In genomic region chr2:63091775-63092174, GRCm38 (mm10) we compare ENCODE assay signal across 26 mouse cellular contexts.
DNase-seq lines count a peak whose midpoint lies in the region; ATAC-seq and TF ChIP-seq lines count a peak whose summit lies in the region.
"Had no signal": no experiment of that assay in that cellular context is flagged by ENCODE, and none has a peak within 500 bp of the region (broad histone marks: within the 10 kb centered on the region; RNA-seq: fewer than 3 reads in every experiment).

No protein-coding gene starts in this region.

- H3K27me3 ChIP-seq in forebrain, embryonic 14.5 days (replicated peaks; ENCODE audit: control insufficient read depth, insufficient read depth, low read length) = no peaks in the 10 kb centered on the region
- H3K27me3 ChIP-seq in forebrain, embryonic 11.5 days (ENCODE audit: control insufficient read depth, insufficient read depth, low read length) = no peaks in the 10 kb centered on the region
- H3K27me3 ChIP-seq in midbrain, embryonic 12.5 days = no peaks in the 10 kb centered on the region
- no peaks in the 10 kb centered on the region for H3K27me3 ChIP-seq in midbrain, postnatal 0 days (ENCODE audit: insufficient read depth, low read length)
- no peaks in the 10 kb centered on the region for H3K27me3 ChIP-seq in forebrain, postnatal 0 days (ENCODE audit: insufficient read depth, low read length)
- no peaks in the 10 kb centered on the region for H3K27me3 ChIP-seq in embryonic facial prominence, embryonic 10.5 days (replicated peaks; ENCODE audit: low read depth, poor library complexity, severe bottlenecking)
- H3K27me3 ChIP-seq: embryonic facial prominence, embryonic 12.5 days; embryonic facial prominence, embryonic 15.5 days; heart, embryonic 12.5 days; heart, embryonic 15.5 days had no signal

- no peak overlapping the region for H3K27ac ChIP-seq in forebrain, embryonic 14.5 days (ENCODE audit: low read depth, low read length)
- no peak overlapping the region for H3K27ac ChIP-seq in forebrain, embryonic 11.5 days (ENCODE audit: low read depth, low read length)
- no peak overlapping the region for H3K27ac ChIP-seq in midbrain, embryonic 12.5 days (replicated peaks)
- H3K27ac ChIP-seq in midbrain, postnatal 0 days (ENCODE audit: low read depth, low read length) = no peak overlapping the region
- H3K27ac ChIP-seq in forebrain, postnatal 0 days (ENCODE audit: low read depth, low read length) = no peak overlapping the region
- H3K27ac ChIP-seq in embryonic facial prominence, embryonic 10.5 days (replicated peaks) = no peak overlapping the region
- H3K27ac ChIP-seq: embryonic facial prominence, embryonic 12.5 days; embryonic facial prominence, embryonic 15.5 days; heart, embryonic 15.5 days; hindbrain, embryonic 14.5 days had no signal

- H3K4me2 ChIP-seq in forebrain, embryonic 14.5 days (ENCODE audit: low read length) = no peak overlapping the region
- no peak overlapping the region for H3K4me2 ChIP-seq in forebrain, embryonic 11.5 days (ENCODE audit: low read depth, low read length, severe bottlenecking)
- H3K4me2 ChIP-seq in midbrain, embryonic 12.5 days (replicated peaks) = no peak overlapping the region
- H3K4me2 ChIP-seq in midbrain, postnatal 0 days (ENCODE audit: low read depth, low read length, poor library complexity, severe bottlenecking) = no peak overlapping the region
- H3K4me2 ChIP-seq in forebrain, postnatal 0 days (ENCODE audit: low read depth) = no peak overlapping the region
- H3K4me2 ChIP-seq: embryonic facial prominence, embryonic 12.5 days; embryonic facial prominence, embryonic 15.5 days; heart, embryonic 12.5 days; heart, embryonic 15.5 days; hindbrain, embryonic 14.5 days had no signal

- H3K9me3 ChIP-seq in forebrain, embryonic 14.5 days (replicated peaks; ENCODE audit: control insufficient read depth, low read length) = no peaks in the 10 kb centered on the region
- H3K9me3 ChIP-seq in forebrain, embryonic 11.5 days (ENCODE audit: control insufficient read depth, low read length) = no peaks in the 10 kb centered on the region
- no peaks in the 10 kb centered on the region for H3K9me3 ChIP-seq in midbrain, embryonic 12.5 days
- H3K9me3 ChIP-seq in midbrain, postnatal 0 days (ENCODE audit: low read length) = no peaks in the 10 kb centered on the region
- no peaks in the 10 kb centered on the region for H3K9me3 ChIP-seq in forebrain, postnatal 0 days (ENCODE audit: low read length)
- no peaks in the 10 kb centered on the region for H3K9me3 ChIP-seq in embryonic facial prominence, embryonic 10.5 days
- H3K9me3 ChIP-seq: embryonic facial prominence, embryonic 12.5 days; embryonic facial prominence, embryonic 15.5 days; heart, embryonic 12.5 days; heart, embryonic 15.5 days had no signal

- 9% methylated on average over 4 of the region's 4 CpGs for WGBS in forebrain, embryonic 14.5 days
- 15% methylated on average over 4 of the region's 4 CpGs for WGBS in forebrain, embryonic 11.5 days
- WGBS in midbrain, embryonic 12.5 days = 34% methylated on average over 4 of the region's 4 CpGs
- 21% methylated on average over 4 of the region's 4 CpGs for WGBS in midbrain, postnatal 0 days
- WGBS in forebrain, postnatal 0 days = 13% methylated on average over 4 of the region's 4 CpGs
- WGBS in embryonic facial prominence, embryonic 10.5 days = 48% methylated on average over 4 of the region's 4 CpGs

- H3K4me1 ChIP-seq in forebrain, embryonic 14.5 days (ENCODE audit: control insufficient read depth, insufficient read depth, low read length) = no peaks in the 10 kb centered on the region
- no peaks in the 10 kb centered on the region for H3K4me1 ChIP-seq in forebrain, embryonic 11.5 days (replicated peaks; ENCODE audit: control insufficient read depth, insufficient read depth, low read length)
- no peaks in the 10 kb centered on the region for H3K4me1 ChIP-seq in midbrain, embryonic 12.5 days
- H3K4me1 ChIP-seq in midbrain, postnatal 0 days (ENCODE audit: insufficient read depth, low read length) = no peaks in the 10 kb centered on the region
- no peaks in the 10 kb centered on the region for H3K4me1 ChIP-seq in forebrain, postnatal 0 days (ENCODE audit: insufficient read depth)
- H3K4me1 ChIP-seq in embryonic facial prominence, embryonic 10.5 days = no peaks in the 10 kb centered on the region
- H3K4me1 ChIP-seq: embryonic facial prominence, embryonic 12.5 days; embryonic facial prominence, embryonic 15.5 days; heart, embryonic 12.5 days; heart, embryonic 15.5 days had no signal

- ATAC-seq in forebrain, embryonic 14.5 days = 0 out of 2 replicates have a peak, but pooled peaks have one; percentile 26
- no peak for ATAC-seq in forebrain, embryonic 11.5 days (replicated peaks; ENCODE audit: low FRiP score)
- ATAC-seq in midbrain, embryonic 12.5 days (ENCODE audit: low FRiP score, low read depth) = 0 out of 2 replicates have a peak, but pooled peaks have one; percentile 23
- no peak for ATAC-seq in midbrain, postnatal 0 days (ENCODE audit: low FRiP score)
- ATAC-seq in forebrain, postnatal 0 days = peak; percentile 20; the same call in 1 of the 2 replicates
- ATAC-seq: activated CD4-positive, CD25-positive, alpha-beta regulatory T cell, adult 4 months; intestine, postnatal 0 days had no signal

- no peaks in the 10 kb centered on the region for H3K36me3 ChIP-seq in forebrain, embryonic 14.5 days (ENCODE audit: control insufficient read depth, insufficient read depth, low read length)
- no peaks in the 10 kb centered on the region for H3K36me3 ChIP-seq in forebrain, embryonic 11.5 days (ENCODE audit: control insufficient read depth, insufficient read depth, low read length)
- no peaks in the 10 kb centered on the region for H3K36me3 ChIP-seq in midbrain, embryonic 12.5 days
- no peaks in the 10 kb centered on the region for H3K36me3 ChIP-seq in midbrain, postnatal 0 days (ENCODE audit: insufficient read depth, low read length)
- H3K36me3 ChIP-seq in forebrain, postnatal 0 days (ENCODE audit: insufficient read depth) = no peaks in the 10 kb centered on the region
- no peaks in the 10 kb centered on the region for H3K36me3 ChIP-seq in embryonic facial prominence, embryonic 10.5 days (replicated peaks)
- H3K36me3 ChIP-seq: embryonic facial prominence, embryonic 12.5 days; embryonic facial prominence, embryonic 15.5 days; heart, embryonic 12.5 days; heart, embryonic 15.5 days had no signal

- H3K4me3 ChIP-seq in forebrain, embryonic 14.5 days (ENCODE audit: low read depth, low read length) = no peak overlapping the region
- no peak overlapping the region for H3K4me3 ChIP-seq in forebrain, embryonic 11.5 days (ENCODE audit: low read depth, low read length)
- H3K4me3 ChIP-seq in midbrain, embryonic 12.5 days = no peak overlapping the region
- no peak overlapping the region for H3K4me3 ChIP-seq in midbrain, postnatal 0 days (ENCODE audit: low read depth, low read length)
- no peak overlapping the region for H3K4me3 ChIP-seq in forebrain, postnatal 0 days (ENCODE audit: low read depth, low read length)
- H3K4me3 ChIP-seq in embryonic facial prominence, embryonic 10.5 days = no peak overlapping the region
- H3K4me3 ChIP-seq: embryonic facial prominence, embryonic 12.5 days; embryonic facial prominence, embryonic 15.5 days; heart, embryonic 12.5 days; heart, embryonic 15.5 days had no signal

- no peak overlapping the region for H3K9ac ChIP-seq in forebrain, embryonic 14.5 days (ENCODE audit: low read length)
- no peak overlapping the region for H3K9ac ChIP-seq in forebrain, embryonic 11.5 days (ENCODE audit: low read length)
- H3K9ac ChIP-seq in midbrain, embryonic 12.5 days (replicated peaks) = no peak overlapping the region
- H3K9ac ChIP-seq in midbrain, postnatal 0 days (replicated peaks; ENCODE audit: low read length, poor library complexity, severe bottlenecking) = no peak overlapping the region
- H3K9ac ChIP-seq in forebrain, postnatal 0 days = no peak overlapping the region
- H3K9ac ChIP-seq: embryonic facial prominence, embryonic 12.5 days; embryonic facial prominence, embryonic 15.5 days; heart, embryonic 12.5 days; heart, embryonic 15.5 days; hindbrain, embryonic 14.5 days had no signal

- peak; percentile 3 for DNase-seq in embryo, embryonic 10 days (ENCODE audit: low spot score)
- DNase-seq in embryo, embryonic 11 days = no peak
- DNase-seq in forebrain, embryonic 14.5 days (ENCODE audit: low spot score) = peak; percentile 21
- no peak for DNase-seq in forebrain, embryonic 11.5 days (ENCODE audit: low spot score)
- no peak for DNase-seq in midbrain, postnatal 0 days (ENCODE audit: low spot score)
- DNase-seq in forebrain, postnatal 0 days = no peak
- DNase-seq in embryonic facial prominence, embryonic 10.5 days (ENCODE audit: low spot score) = no peak
- DNase-seq: adrenal gland, adult 8-10 months; adrenal gland, postnatal 25 days; cerebellum, adult 11 months; cerebellum, adult 2 months; cerebellum, adult 9-11 months; cerebellum, postnatal 25 days; gastrocnemius, postnatal 25 days; heart, adult 18-20 months; heart, postnatal 10 days; heart, postnatal 36 days; kidney, adult 2 months had no signal

- no peak for TF ChIP-seq CTCF in midbrain, postnatal 0 days (IDR thresholded peaks at IDR 0.05)
- no peak for TF ChIP-seq CTCF in forebrain, postnatal 0 days (IDR thresholded peaks at IDR 0.05; ENCODE audit: low read depth)

Comparison
In these comparisons a context has a peak if more than half of its experiments do, and no peak if none do; other contexts are left out.
1. DNase-seq: peak in embryo, embryonic 10 days (single experiment) and forebrain, embryonic 14.5 days (single experiment); none in embryo, embryonic 11 days (single experiment), forebrain, embryonic 11.5 days (single experiment), midbrain, postnatal 0 days (single experiment), forebrain, postnatal 0 days (single experiment) and embryonic facial prominence, embryonic 10.5 days (single experiment).
2. ATAC-seq: peak in forebrain, embryonic 14.5 days (single experiment), midbrain, embryonic 12.5 days (single experiment) and forebrain, postnatal 0 days (single experiment); none in forebrain, embryonic 11.5 days (single experiment) and midbrain, postnatal 0 days (single experiment).